Mouse (Mus musculus): ENCODE results near the gene App. TPM values are rescaled to one million over a fixed set of nuclear protein-coding genes. Genes with fewer than 3 reads are reported as not detected.

Gene App
- total RNA-seq, 2 experiments from 2014 or later, result 33.4 to 50.9 TPM

DNA sequence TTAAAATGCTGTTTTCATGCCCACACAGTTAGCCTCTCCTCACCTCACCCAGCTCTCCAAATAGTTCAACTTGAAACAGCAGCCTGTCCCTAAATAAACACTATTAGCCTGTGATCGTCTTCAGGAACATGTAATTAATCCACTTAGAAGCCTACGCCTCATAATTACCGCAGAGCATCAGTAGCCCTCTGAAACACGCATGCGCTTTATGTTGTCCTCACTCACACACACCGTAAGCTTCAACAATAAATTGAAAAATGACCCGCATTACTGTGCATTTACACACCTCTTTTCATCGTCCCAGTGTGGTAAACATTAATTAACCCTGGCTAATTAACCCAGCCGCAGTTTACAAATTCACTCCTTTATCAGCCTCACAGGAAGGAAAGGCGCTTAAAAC, 184.1 kb downstream of the App start:
- ATAC-seq (replicated peaks; ENCODE audit: low FRiP score, poor library complexity, severe bottlenecking), result no peak

DNA sequence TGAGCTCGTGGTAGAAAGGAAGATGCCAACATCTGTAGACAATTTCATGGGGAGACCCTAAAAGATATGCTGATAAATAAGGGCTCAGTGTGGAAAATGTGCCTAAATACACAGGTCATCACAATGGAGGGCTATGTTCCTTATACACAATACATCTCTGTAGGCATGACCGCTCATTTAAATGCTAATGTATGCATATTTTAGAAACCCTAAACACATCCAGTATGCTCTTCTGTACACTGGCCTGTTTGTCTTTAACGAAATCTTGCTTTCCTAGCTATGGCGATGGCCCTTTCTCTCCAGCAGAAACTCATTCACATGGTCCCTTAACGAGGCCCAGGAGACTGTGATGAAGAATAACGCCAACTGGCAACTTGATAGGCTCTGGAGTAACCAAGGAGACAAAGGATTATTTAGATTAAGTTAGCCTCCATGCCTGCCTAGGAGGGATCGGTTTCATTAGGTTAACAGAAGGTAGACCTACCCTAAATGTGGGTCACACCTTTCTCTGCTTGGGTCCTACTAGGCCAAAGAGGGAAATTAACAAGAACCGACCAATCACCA, 185.8 kb downstream of the App start:
- ATAC-seq (replicated peaks; ENCODE audit: low FRiP score, poor library complexity, severe bottlenecking), result no peak

DNA sequence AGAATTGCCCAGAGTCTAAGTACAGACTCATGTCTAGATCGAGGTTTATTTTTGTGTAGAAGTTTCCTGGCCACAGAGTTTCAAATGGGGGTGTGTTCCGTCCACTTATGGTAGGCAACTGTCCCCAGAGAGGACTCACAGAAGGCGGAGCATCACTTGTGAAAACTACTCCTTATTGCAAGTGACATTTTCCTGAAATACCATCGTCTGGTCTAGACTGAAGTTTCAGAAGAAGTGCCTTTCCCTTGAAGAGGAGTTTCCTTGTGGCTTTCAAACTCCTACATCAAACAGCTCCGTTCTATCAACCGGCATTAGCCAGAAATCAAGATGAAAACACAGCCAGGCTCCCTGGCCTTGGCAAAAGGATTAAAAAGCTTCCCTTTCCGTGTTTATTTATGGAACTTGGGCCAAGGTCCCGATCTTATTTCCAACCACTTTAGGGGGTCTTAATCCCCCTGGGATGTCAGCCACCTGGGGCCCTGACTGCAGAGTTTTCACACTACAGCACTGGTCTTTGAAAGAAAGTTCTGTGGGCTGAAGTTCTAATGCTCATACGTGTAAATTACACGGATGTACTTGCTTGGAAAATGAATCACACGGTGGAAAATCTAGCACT, 187.4 kb downstream of the App start:
- no peak for ATAC-seq (replicated peaks; ENCODE audit: low FRiP score, poor library complexity, severe bottlenecking)

DNA sequence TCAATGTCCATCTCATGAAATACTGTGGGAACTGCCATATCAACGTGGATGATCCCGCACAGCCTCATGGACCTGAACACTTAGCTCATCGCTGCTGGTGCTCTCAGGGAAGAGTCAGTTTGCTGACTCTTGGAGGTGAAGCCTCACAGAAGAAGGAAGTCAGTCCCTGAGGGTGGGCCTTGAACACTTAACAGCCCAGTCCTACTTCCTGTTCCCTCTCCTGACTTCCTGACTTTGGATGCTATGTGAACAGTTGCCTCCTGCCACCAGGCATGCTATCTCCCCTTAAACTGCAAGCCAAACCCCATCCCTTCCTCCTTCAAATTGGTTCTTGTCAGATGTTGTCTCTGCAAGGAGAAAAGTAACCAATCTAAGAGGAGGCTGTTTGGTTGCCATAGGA, 188.2 kb downstream of the App start:
- ATAC-seq (replicated peaks; ENCODE audit: low FRiP score, poor library complexity, severe bottlenecking), result no peak

DNA sequence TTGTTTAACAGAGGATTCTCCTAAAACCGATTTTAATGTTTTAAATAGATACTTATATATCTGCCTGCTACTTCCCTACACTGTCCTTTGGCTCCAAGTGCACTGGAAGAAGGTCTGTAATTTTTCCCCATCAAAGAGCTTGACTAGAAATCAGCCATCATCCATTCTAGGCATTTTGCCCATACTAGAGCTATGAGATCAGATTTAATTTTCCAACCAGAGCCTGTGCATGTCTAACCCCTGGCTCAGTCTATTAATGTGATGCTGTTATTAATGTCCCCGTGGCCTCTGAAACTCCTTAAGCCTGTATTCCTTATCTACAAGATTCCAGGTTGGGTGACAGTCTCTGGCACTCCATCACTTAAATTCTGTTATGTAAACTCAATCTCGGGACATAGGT, 190.1 kb downstream of the App start:
- ATAC-seq (replicated peaks; ENCODE audit: low FRiP score, poor library complexity, severe bottlenecking), result no peak

DNA sequence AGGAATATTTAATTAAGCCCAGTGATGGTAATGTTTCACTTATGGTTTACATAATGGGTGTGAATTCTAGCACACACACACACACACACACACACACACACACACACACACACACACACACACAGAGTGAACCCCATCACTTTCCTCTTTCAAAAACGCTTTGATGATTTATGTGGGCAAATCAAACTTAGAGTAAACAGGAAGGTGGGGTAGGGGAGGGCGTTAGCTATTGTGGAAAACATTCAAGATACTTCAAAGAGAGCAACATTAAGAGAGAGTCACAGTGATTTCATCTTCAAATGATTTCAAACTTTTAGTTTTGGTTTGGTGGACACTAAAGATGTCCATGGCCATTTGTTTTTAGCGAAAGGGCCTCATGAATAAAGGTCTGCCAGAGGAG, 191.0 kb downstream of the App start:
- no peak for ATAC-seq (replicated peaks; ENCODE audit: low FRiP score, poor library complexity, severe bottlenecking)

DNA sequence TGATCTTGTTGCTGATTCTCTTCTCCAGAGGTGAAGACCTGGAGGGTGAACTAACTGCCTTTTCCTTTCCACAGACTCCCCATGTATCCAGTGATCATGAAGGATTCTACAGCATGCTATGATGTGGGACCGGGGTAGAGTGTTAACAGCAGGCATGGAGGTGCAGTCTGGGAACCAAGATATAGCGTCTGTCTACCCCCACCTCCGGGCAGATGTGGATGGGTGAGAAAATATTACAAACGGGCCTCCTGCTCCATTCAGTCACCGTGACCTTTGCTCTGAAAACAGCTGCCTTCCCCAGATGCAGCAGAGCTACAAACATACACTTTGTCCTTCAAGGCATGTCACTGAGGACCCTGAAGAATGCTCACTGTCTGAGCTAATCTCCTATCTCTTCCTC, 195.0 kb downstream of the App start:
- ATAC-seq (replicated peaks; ENCODE audit: low FRiP score, poor library complexity, severe bottlenecking), result no peak

DNA sequence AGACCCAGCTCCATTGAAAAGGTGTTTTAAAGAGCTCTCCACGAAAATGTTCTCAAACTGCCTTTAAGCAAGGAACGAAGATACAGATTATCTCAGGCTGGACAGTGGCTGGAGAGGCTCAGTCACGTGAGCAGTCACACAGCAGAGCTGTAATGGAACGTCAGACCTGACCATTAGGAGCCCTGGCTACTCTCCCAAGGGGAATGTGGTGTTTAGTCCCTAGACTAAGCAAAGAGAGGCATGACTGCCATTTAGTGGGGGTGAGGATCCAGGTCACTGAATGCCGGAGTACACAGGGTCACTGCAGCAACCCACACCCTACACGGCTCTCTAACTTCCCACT, 199.4 kb downstream of the App start:
- ATAC-seq (replicated peaks; ENCODE audit: low FRiP score, poor library complexity, severe bottlenecking), result no peak

DNA sequence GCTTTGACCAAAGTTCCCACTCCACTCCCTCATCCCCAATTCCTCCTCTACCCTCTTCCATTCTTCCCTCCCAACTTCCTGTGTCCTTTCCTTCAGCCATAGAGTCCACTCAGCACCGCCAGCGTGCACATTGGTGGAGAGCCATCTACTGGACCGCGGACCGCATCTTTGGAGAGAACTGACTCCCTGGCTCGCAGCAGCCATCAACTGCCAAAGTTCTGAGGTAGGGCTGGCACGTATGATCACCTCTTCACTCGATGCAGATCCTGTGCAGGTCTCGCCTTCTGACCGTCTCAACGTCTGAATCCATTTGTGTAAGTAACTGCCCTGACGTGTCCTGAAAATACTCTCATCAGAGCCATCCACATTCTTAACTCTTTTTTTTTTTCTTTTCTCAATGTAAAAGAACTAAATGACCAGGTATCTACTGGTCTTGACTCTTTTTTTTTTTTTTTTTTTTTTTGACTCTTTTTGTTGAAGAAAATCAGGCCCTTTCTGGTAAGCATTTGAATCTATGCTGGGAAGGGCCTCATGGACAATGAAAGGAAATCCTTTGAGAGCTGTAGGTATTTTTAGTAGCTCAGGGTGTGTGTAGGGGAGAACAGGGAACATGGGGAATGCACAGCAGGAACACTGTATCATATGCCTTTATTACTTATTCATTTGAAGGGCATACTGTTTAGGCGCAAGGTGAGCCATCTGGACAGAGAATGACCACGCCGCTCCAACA, 200.0 kb downstream of the App start:
- ATAC-seq (replicated peaks; ENCODE audit: low FRiP score, poor library complexity, severe bottlenecking), result no peak

DNA sequence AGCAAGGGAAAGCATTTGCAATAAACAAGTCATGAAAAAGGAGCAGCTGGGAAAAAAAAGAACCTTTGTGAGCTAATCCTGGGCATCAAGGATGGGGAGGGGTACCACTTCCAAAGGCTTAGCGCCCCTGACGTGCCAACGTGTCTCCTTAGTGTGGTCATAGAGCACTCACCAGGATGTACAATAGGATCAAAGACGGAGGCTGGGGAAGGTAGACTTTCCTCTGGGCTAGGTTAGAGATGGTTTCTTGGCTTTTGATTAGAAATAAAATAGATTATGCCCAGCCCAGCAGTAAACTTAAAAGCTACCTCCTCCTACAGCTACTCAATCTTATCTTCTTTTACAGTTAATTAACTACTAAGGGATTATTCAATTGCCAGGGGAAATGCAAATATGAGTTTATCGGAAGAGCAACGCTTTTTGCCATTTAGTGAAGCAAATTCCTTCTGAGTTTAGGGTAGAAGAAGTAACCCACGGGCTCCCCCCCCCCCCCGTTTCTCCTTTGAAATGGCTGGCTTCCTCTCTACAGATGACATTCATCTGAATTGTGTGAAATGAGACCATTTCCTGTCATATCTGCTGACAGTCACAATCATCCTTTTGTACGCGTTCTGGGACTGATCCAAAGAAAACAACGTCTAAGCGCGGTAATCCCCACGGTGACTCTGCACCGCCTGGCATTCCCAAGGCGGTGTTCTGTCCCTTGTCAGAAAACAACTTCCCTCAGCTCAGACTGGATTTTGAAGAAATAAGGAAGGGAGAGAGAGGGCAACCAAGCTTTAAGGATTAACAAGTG, 201.8 kb downstream of the App start:
- ATAC-seq (replicated peaks; ENCODE audit: low FRiP score, poor library complexity, severe bottlenecking), result no peak

DNA sequence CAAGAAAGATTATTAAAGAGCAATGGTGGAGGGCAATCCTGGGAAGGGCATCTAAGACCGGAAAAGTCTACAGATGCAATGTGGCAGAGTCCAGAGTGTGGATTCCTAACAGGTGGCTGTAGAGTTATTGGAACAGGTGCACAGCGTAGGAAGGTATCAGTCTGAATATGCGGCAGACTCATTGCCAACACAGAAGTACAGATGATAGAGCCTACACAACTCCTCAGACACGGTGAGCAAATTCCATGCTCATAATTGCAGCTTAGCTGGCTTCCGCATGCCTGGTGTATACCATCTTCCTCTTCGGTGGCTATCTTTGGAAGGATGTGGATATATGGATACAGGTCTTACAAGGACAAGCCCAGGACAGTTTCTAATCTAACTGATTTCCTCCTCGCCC, 204.5 kb downstream of the App start:
- no peak for ATAC-seq (replicated peaks; ENCODE audit: low FRiP score, poor library complexity, severe bottlenecking)

DNA sequence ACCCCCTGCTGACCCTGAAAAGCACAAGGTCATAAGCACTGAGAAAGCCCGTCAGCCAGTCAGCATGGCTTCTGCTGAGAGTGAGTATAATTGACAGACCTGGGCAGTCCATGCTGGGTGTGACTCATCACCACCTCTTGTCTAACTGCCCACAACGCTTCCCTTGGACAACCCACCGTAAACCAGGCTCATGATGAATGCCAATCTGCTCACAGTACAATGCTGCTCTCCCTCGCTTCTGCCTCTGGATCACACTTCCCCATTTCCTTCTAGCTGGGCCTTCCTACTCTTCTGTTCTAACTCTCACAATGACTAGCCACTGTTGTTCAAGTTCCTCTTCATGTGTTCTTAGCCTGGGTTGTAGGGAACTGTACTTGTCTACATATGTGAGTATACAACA, 206.6 kb downstream of the App start:
- no peak for ATAC-seq (replicated peaks; ENCODE audit: low FRiP score, poor library complexity, severe bottlenecking)

DNA sequence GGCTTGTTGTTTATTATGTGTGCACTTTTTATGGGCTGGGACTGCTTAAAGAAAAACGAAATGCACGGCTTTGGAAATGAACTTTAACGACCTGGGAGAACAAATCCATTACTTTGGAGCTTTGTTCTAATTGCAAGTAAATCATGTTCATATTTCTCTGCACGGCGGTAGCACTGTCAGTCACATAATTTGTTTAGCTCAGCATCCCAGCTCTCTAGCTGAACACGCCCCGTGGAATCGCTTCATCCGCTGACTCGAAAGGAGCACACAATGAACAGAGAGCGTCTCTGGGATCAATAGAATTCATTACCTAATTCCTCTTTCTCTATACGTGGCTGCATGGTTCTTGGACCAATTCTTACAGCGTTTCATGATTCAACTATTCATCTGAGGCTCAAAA, 207.5 kb downstream of the App start:
- ATAC-seq (replicated peaks; ENCODE audit: low FRiP score, poor library complexity, severe bottlenecking), result no peak

DNA sequence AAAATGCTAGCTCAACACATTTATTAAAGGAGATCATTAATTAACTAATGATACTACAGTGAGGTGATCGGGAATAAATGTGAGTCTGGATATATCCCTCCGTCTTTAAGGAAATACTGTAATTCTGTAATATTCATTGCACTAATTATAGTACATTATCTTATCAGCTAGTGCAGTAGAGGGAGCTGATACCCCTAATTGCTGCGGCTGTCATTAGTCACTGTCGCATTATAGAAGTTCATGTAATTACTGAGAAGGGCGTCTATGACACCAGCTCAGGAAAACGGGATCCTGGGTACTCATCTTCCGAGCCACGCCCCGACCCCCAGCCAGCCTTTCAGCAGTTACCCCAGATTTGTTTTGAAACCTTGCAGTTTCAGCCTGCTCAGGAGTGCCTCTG, 209.6 kb downstream of the App start:
- no peak for ATAC-seq (replicated peaks; ENCODE audit: low FRiP score, poor library complexity, severe bottlenecking)

DNA sequence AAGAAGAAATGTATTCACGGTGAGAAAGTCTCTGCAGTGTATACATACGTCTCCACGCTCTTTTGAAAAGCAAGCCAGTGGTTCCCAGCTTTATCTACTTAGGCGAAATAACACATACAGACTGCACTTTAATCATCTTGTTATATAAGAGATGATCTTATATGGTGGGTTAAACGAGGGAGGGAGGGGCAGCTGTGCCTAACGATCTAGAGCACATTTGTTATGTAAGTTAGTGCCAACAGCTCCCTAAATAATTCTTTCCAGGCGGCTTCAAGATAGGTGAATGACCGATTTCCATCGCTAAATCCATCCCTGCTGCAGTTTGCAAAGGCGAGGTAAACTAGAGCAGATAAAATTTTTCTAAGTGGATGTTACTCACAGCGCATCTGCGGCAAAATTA, 210.0 kb downstream of the App start:
- no peak for ATAC-seq (replicated peaks; ENCODE audit: low FRiP score, poor library complexity, severe bottlenecking)

DNA sequence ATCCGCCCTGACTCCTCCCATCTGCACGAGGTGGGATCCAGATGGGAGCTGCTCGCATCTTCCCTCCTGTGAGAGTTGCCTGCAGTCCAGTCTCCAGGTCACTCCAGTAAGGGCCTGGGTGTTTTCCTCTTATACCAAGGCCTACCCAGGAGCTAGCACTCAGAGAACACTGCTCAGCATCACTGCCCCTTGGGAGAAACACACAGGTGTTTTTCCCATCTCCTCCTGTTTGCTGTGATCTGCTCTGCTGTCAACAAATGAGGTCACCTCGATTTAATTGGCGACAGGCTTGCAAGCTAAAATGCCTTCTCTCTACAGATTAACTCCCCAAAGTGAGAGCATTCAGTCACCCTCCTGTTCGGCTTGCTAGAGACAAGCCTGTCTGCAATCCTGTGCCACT, 216.3 kb downstream of the App start:
- ATAC-seq (replicated peaks; ENCODE audit: low FRiP score, poor library complexity, severe bottlenecking), result no peak

DNA sequence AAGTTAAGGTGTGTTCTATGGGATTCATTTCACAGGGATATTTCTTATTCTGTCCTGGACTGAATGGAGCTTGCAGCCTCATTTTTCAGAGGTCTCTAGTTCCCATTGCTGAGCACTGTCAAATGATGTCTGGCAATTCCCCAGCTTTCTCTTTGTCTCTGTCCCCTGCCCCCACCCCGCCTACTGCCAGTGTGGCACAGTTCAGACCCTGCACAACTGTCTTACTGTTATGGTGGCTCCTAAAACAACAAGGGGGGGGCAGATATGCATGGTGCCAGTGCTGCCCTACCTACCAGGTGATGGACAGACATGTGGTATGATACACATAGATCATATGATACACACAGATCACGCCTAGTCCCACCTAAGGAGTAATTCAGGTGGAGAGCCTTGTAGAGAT, 216.9 kb downstream of the App start:
- no peak for ATAC-seq (replicated peaks; ENCODE audit: low FRiP score, poor library complexity, severe bottlenecking)

DNA sequence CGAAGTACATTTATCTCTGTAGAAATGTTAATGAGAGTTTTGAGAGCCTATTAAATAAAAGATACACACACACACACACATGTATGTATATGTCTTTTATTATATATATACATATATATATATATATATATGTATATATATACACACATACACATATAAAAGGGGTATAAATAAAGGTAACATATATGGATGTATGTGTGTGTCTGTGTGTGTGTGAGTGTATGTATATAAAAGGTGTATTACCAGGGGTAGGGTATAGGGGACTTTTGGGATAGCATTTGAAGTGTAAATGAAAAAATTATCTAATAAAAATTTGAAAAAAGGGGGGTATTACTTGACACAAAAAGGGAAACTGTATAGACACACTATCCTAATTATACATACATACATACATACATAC, 217.7 kb downstream of the App start:
- no peak for ATAC-seq (replicated peaks; ENCODE audit: low FRiP score, poor library complexity, severe bottlenecking)

DNA sequence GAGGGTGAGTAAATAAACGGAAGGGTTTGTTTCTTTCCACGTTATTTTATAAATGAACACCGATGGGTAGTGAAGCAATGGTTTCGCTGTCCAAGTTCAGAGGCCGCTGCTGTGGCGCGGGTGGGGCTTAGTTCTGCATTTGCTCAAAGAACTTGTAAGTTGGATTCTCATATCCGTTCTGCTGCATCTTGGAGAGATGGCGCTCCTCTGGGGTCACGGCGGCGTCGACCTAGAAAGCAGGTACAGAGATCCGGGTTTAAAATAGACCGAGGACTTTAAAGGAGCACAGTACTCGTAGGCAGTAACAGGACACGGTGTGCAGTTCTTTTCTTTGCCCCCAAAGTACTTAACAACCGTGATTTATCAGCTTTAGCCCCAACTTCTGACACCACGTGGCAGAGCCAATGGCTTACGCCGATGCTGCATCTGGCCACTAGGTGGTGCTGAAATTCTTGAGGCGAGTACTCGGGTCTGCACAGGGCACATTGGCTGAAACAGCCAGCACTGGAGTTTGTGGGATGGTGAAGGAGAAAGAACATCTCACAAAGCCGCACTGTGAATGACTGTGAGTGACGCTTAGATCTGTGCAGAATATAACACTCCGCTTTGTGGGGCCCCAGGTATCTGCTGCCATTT, 218.2 kb downstream of the App start:
- ATAC-seq (replicated peaks; ENCODE audit: low FRiP score, poor library complexity, severe bottlenecking), result no peak

DNA sequence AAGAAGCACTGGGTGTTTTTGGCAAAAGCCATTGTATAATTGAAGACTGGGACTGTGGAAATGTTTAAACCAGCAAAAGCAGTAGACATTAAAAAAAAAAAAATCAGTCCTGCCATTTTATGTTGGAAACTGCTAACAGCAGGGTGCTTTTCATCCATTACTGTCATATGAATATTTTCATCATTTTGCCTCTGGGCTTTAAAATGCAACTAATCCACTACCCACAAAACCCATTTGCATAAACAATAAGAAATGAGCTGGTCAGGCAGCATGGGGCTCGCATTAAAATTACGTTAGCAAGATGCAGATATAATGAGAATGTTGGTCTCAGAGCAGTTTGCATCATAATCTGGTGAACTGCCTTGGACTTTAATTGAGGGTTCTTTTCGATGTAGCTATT, 242.5 kb downstream of the App start:
- ATAC-seq (replicated peaks; ENCODE audit: low FRiP score, poor library complexity, severe bottlenecking), result no peak

DNA sequence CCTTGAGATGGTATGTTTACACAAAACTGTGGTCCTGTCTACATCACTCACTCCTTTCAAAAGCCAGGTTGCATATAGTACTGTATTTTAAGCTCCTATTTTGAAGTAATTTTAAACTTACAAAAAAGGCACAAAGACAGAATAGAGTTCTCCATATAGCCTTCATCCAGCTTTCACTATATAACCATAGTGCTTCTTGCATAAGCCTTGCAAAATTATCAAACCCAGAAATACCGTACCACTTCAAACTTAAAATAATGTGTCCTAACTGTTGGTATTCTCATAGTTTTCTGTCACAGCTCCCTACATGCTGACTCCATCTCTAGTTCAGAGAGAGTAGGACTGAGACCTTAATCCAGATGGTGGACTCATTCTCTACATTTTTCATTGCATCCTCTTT, 245.7 kb downstream of the App start:
- ATAC-seq (replicated peaks; ENCODE audit: low FRiP score, poor library complexity, severe bottlenecking), result no peak
